Mouse (Mus musculus) CD4-positive helper T cell, adult 2 months (primary cell): Measurements from ENCODE around the gene Atcay.

Experiments used
- DNase-seq: peaks from one replicate; pipeline ENCODE4 v3.0.0-alpha.2; 2012; ENCODE audit warnings: low read depth, missing footprints, low spot score

The Atcay gene

GRCm38 (mm10) chr10:81200605-81201287 lies 29.9 kb downstream of the Atcay start:
- DNase-seq = no peak

- DNase-seq = no peak
These were observed 30.5 kb downstream of the Atcay start for GRCm38 (mm10) chr10:81200141-81200540.

DNA sequence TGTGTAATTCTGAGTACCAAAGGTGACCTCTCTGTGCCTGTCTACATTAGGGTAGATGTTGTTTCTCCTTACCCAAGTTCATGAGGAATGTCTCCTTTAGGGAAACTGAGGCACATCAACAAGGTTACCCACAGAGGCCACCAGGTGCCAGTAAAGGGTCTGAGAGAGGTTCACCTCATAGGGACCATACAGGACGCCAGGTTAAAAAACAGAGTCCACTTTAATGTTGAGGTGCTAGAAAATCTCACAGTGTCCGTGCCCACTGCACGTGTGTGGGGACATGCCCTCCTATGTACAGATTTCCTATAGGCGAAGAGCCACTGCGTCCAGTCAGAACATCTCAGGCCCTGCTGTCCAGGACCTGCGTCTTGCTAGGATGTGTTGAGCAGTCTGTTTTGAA lies 31.6 kb downstream of the Atcay start:
- no peak for DNase-seq

DNA sequence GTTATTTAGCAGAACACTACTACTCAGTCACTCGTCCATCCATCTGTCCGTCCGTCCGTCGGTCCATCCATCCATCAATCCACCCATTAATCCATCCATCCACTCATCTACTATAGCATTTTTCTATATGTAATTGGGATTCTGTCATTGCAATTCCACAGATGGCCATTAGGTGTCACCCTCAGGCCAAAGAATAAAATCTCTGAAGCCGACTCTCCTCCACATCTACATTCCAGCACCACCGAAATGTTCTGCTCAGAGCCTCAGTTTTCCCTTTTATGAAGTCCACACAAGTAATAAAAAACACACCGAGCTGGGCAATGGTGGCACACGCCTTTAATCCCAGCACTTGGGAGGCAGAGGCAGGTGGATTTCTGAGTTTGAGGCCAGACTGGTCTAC lies 32.4 kb downstream of the Atcay start:
- peak; percentile 71 for DNase-seq

GRCm38 (mm10) chr10:81197305-81197704 lies 33.3 kb downstream of the Atcay start:
- DNase-seq = no peak

- no peak for DNase-seq
These were observed 34.1 kb downstream of the Atcay start for GRCm38 (mm10) chr10:81196470-81197065.

DNA sequence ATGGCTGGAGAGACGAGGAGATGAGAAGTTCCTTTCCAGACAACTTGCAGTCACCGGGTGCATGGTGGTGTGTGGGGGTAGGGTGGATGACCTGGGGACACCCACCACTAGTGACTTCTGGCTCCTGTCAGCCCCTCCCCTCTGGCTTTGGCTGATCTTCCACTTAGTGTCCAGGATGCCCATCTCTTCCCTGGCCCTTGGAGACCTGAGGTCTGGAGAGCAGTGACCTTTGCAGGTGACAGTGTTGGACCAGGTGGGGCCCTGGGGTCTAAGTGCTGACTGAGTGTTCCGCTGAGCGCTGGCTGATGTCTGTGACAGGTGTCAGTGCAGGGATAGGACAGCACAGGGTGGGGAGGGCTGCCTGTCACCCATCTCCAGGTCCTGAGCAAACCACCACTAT lies 35.3 kb downstream of the Atcay start:
- no peak for DNase-seq

- DNase-seq = peak; percentile 79
These were observed 36.5 kb downstream of the Atcay start for GRCm38 (mm10) chr10:81193991-81194774.

DNA sequence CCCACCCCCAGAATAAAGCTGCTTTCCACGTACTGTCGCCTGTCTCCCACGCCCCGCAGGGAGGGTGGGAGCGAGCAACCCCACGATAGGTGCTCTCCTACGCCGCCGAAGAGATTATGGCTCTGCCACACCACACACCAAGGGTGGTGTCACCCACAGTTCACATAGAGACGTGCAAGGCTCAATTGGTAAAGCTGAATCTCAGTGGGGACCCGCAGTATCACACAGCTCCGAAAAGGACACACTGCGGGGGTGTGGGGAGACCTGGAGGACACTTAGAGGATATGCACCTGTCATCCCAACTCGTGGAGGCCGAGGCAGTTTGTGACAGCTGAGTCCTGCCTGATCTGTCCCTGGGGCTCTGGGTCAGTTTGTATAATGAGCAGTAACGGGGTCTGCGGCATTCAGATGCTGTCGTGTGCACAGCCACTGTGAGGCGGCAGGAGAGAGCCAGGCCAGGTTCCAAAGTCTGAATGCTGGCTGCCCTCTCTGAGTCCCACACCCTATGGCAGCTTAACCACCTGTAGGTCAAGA lies 37.6 kb downstream of the Atcay start:
- DNase-seq = no peak

- peak; percentile 95 for DNase-seq
These were observed 38.2 kb downstream of the Atcay start for GRCm38 (mm10) chr10:81192270-81192967.

GRCm38 (mm10) chr10:81191342-81191982 lies 39.2 kb downstream of the Atcay start:
- DNase-seq = no peak

DNA sequence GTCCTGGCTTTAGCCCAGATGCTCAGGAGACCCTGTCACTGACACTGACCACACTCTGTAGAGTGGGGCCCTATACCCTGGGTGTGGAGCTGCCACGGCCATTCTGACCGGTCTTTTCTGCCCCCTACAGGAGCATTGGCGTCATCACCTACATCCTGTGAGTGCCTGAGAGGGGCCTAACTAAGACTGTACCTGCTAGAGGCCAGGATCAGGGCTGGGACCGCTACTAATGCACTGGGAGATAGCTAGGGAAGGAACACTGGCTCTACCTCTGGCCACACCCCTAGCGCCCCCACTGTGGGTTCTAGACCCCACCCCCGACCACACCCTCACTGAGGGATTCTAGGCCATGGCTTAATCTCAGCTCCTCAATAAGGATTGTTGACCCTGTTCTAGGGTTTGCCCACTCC lies 39.7 kb downstream of the Atcay start:
- no peak for DNase-seq

DNA sequence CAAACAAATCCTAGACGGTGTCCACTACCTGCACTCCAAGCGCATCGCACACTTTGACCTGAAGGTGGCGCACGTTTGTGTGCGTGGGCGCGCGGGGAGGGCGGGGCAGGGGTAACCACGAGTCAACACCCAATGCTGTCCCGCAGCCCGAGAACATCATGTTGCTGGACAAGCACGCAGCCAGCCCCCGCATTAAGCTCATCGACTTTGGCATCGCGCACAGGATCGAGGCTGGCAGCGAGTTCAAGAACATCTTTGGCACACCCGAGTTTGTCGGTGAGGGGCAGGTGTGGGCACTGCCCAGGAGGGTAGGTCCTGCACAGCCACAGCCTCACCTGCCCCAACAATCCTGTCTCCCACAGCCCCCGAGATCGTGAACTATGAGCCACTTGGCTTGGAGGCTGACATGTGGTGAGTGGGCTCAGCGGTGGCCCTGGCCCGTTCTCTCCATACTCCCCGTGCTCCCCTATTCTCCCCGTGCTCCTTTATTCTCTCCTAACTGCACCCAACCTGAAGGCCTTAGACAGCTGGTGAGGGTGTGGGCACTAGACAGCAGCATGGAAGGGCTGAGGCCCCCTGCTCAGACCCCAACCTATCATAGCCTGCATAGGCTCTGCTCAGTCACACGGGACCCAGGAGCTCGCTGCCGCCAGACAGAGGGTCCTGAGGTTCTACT lies 40.3 kb downstream of the Atcay start:
- DNase-seq = peak; percentile 40

- no peak for DNase-seq
These were observed 40.8 kb downstream of the Atcay start for GRCm38 (mm10) chr10:81189821-81190220.

DNA sequence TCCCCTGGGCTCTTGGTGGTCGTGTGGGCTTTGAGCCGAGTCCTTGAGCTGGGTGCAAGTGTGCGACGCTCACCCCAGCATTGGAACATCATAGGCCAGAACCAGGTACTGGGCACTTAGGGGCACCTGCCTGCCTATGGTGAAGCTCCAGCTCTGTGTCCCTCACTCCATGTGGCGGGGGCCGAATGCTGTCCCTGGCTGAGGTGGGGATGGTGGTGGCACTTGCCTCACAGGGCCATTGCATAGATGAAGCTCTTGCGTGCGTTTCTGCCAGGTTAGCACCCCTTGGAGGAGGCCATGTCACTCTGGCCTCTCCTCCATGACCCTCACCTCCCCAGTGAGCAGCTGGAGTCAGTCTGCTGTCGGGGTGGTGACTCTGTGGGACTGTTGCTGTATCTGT lies 43.5 kb downstream of the Atcay start:
- DNase-seq = no peak

DNA sequence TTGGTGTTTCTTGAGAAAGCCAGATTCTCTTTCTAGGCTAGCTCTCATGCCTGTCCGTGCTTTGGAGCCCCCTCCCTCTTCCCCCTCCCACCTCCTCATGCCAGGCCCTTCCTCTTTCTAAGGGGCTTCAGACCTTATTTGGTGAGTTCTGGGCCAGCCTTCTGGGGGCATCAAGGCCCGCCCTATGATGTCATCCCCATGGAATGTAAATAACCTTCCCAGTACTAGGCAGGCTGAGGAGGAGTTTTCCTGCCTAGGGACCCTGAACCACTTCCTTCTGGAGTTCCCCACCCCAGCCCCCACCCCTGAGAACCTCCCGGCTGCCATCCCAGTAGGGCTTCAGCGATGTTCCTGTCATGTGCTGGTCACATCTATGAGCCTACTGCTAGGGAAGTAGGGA lies 45.9 kb downstream of the Atcay start:
- no peak for DNase-seq

DNA sequence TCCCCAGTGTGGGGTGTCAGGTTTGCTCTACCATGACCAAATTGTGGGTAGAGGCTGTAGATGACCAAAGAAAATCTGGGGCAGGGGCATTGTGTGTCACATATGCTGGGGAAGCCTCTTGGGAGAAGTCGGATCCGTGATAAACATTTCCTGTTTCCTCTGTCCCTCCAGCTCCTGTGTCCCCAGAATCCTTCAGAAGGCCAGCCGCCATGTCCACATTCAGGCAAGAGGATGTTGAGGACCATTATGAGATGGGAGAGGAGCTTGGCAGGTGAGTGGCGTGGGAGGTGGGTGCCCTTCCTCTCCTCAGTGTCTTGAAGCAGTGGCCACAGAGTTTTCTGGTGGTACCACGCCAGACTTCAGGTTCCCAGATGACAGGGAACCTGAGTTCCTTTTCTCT lies 46.8 kb downstream of the Atcay start, which contains the start of gene 4930442H23Rik:
Gene 4930442H23Rik (minus strand): TSS at position 45 of the 400 bp plus-strand sequence.
- DNase-seq = no peak

DNA sequence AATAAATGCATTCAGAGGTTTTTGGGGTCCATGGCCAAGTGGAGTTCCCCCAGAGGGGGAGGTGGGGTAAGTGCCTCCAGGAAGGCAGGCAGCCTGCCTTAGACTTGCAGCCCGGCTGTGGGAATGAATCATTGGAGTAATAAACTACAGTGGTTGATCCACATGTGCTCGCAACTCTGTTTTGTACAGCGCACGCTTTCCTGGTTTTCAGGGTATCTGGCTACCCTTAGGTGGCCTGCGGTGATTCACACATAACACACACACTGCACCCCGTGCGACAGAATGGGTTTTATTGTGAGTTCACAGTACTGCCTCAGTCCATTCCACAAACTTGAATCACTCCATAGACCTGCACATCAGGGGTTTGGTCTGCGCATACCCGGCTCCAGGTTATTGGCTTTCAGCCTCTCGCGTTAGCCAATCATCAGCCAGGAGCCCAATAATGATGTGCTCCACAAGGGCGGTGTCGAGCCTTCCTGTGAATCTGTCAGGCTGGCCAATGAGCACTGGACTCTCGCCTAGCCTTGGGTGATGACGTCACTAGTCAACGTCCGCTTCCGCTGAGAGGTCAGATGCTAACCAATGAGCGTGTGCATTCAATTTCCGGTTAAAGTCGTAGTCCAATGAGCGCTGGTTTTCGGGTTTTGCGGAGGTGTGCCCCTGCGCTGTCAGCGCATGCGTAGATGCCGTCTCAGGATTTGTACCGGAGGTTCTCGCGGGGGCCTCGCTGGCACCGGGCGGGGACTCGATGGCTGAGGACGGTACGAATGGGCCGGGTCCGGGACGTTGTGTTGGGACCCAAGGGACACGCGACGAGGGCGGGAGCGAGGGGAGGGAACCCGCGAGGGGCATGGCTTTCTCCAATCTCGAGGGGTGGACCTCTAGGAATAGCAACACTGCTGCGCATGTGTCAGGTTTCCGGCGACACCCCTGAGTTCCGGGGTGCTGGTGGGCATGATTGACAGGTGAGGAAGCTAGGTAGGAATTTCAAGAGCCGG lies 48.0 kb downstream of the Atcay start, which contains the start of gene Dapk3:
Gene Dapk3 (plus strand): TSS at position 670 of the 998 bp plus-strand sequence.
- DNase-seq = peak; percentile 99

DNA sequence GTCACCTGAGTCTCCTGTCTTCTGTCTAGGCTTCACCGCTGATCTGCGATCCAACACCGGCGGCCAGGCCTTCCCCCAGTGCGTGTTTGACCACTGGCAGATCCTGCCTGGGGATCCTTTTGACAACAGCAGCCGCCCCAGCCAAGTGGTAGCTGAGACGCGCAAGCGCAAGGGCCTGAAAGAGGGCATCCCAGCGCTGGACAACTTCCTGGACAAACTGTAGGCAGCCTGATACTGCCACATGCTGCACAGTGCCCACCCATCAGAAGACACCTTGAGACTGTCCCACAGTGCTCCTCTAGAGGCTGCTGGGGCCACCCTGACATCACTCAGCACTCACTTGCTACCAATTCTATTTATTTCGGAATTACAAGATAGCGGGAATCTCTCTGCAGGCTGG lies 48.8 kb downstream of the Atcay start:
- peak; percentile 37 for DNase-seq
